In the genomic region with DNA sequence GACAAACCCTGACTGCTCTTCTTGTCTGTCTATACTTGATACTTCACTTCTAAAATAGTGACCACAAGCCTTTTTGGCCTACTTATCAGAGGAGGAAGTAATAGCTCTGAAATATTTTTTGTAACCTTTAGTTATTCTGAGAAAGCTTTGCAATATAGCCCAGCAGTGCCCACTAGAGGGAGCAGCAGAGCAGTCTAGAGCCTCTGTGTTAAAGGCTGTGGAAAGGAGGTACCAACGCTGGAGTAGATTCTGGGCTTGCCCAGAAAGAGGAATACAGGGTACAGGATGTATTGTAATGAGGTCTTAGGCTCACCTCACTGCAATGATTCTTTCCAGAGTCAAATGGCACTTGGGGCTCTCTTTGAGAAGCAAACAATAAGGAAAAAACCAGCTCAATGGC, we compare ENCODE assay signal across 9 mouse cellular contexts.
DNase-seq lines count a peak whose midpoint lies in the region; ATAC-seq and TF ChIP-seq lines count a peak whose summit lies in the region.
"Had no signal": no experiment of that assay in that cellular context is flagged by ENCODE, and none has a peak within 500 bp of the region (broad histone marks: within the 10 kb centered on the region; RNA-seq: fewer than 3 reads in every experiment).

No protein-coding gene starts in this region.

- WGBS in heart, adult 2 months, result 3% methylated on average over 1 of the region's 1 CpGs
- WGBS in heart, embryonic 10.5 days, result 15% methylated on average over 1 of the region's 1 CpGs
- WGBS in hindbrain, embryonic 11.5 days, result 14% methylated on average over 1 of the region's 1 CpGs
- 3% methylated on average over 1 of the region's 1 CpGs for WGBS in midbrain, embryonic 16.5 days

- intact Hi-C loops in heart, adult 2 months (cut with DNase I), result no loop called here
- intact Hi-C loops in left cerebral cortex, adult 2 months (cut with DNase I), result loop anchor here (5.0 to 10.0 kb wide), 3 partner anchors 93 to 1516 kb away; no protein-coding TSS in a partner anchor

- no peaks in the 10 kb centered on the region for H3K4me1 ChIP-seq in heart, adult 2 months (ENCODE audit: control insufficient read depth, insufficient read depth, low read length)
- peaks cover 7% of the 10 kb centered on the region; the same call in 1 of the 2 replicates for H3K4me1 ChIP-seq in heart, embryonic 10.5 days
- H3K4me1 ChIP-seq in hindbrain, embryonic 11.5 days (replicated peaks; ENCODE audit: control insufficient read depth, insufficient read depth, low read length), result no peaks in the 10 kb centered on the region
- H3K4me1 ChIP-seq in midbrain, embryonic 16.5 days (ENCODE audit: control insufficient read depth, insufficient read depth, low read length), result peaks cover under 1% of the 10 kb centered on the region; the same call in 1 of the 2 replicates

- no peaks in the 10 kb centered on the region for H3K36me3 ChIP-seq in heart, adult 2 months (ENCODE audit: control insufficient read depth, insufficient read depth, low read length)
- H3K36me3 ChIP-seq in heart, embryonic 10.5 days, result no peaks in the 10 kb centered on the region
- no peaks in the 10 kb centered on the region for H3K36me3 ChIP-seq in hindbrain, embryonic 11.5 days (ENCODE audit: control insufficient read depth, insufficient read depth, low read length)
- no peaks in the 10 kb centered on the region for H3K36me3 ChIP-seq in midbrain, embryonic 16.5 days (ENCODE audit: control insufficient read depth, insufficient read depth, low read length)
- H3K36me3 ChIP-seq: limb, embryonic 12.5 days had no signal

- TF ChIP-seq CTCF in heart, adult 2 months (IDR thresholded peaks at IDR 0.05), result peak; percentile 82
- peak; percentile 91 for TF ChIP-seq CTCF in left cerebral cortex, adult 2 months (IDR thresholded peaks at IDR 0.05)

- H3K27me3 ChIP-seq in heart, adult 2 months (ENCODE audit: control insufficient read depth, insufficient read depth, low read length), result no peaks in the 10 kb centered on the region
- no peaks in the 10 kb centered on the region for H3K27me3 ChIP-seq in heart, embryonic 10.5 days (ENCODE audit: insufficient read depth, poor library complexity, severe bottlenecking)
- no peaks in the 10 kb centered on the region for H3K27me3 ChIP-seq in hindbrain, embryonic 11.5 days (ENCODE audit: control insufficient read depth, insufficient read depth, low read length)
- no peaks in the 10 kb centered on the region for H3K27me3 ChIP-seq in midbrain, embryonic 16.5 days (ENCODE audit: control insufficient read depth, insufficient read depth, low read depth, low read length)
- H3K27me3 ChIP-seq: limb, embryonic 12.5 days had no signal

- ATAC-seq in hindbrain, embryonic 11.5 days (ENCODE audit: low FRiP score), result peak; percentile 73; the same call in 1 of the 2 replicates
- peak; percentile 86 for ATAC-seq in midbrain, embryonic 16.5 days

- H3K4me3 ChIP-seq in heart, adult 2 months, result no peak overlapping the region
- H3K4me3 ChIP-seq in heart, embryonic 10.5 days, result no peak overlapping the region
- no peak overlapping the region for H3K4me3 ChIP-seq in hindbrain, embryonic 11.5 days (ENCODE audit: low read depth, low read length)
- H3K4me3 ChIP-seq in left cerebral cortex, adult 2 months, result no peak overlapping the region
- no peak overlapping the region for H3K4me3 ChIP-seq in midbrain, embryonic 16.5 days (ENCODE audit: low read depth, low read length)
- H3K4me3 ChIP-seq: limb, embryonic 12.5 days had no signal

- no peaks in the 10 kb centered on the region for H3K9me3 ChIP-seq in heart, embryonic 10.5 days
- no peaks in the 10 kb centered on the region for H3K9me3 ChIP-seq in hindbrain, embryonic 11.5 days (ENCODE audit: control insufficient read depth, low read length)
- no peaks in the 10 kb centered on the region for H3K9me3 ChIP-seq in midbrain, embryonic 16.5 days (replicated peaks; ENCODE audit: control insufficient read depth, low read length, poor library complexity, severe bottlenecking)
- H3K9me3 ChIP-seq: limb, embryonic 12.5 days had no signal

- no peak for TF ChIP-seq POLR2A in heart, adult 2 months (IDR thresholded peaks at IDR 0.05; ENCODE audit: insufficient read depth, low read depth, low read length)

- H3K4me2 ChIP-seq in hindbrain, embryonic 11.5 days (replicated peaks; ENCODE audit: low read depth, low read length), result no peak overlapping the region
- no peak overlapping the region for H3K4me2 ChIP-seq in midbrain, embryonic 16.5 days (ENCODE audit: low read length)
- H3K4me2 ChIP-seq: limb, embryonic 12.5 days had no signal

- no peaks in the 10 kb centered on the region for H3K79me2 ChIP-seq in heart, adult 2 months (replicated peaks; ENCODE audit: control insufficient read depth, insufficient read depth, low read length)

- H3K9ac ChIP-seq in heart, adult 2 months (ENCODE audit: low read depth, low read length), result no peak overlapping the region
- no peak overlapping the region for H3K9ac ChIP-seq in hindbrain, embryonic 11.5 days (ENCODE audit: low read depth, low read length)
- no peak overlapping the region for H3K9ac ChIP-seq in midbrain, embryonic 16.5 days (ENCODE audit: low read depth, low read length)
- H3K9ac ChIP-seq: limb, embryonic 12.5 days had no signal

- no peak for TF ChIP-seq EP300 in heart, adult 2 months (IDR thresholded peaks at IDR 0.05; ENCODE audit: insufficient read depth, low read depth, low read length)

- no peak overlapping the region for H3K27ac ChIP-seq in heart, adult 2 months
- H3K27ac ChIP-seq in heart, embryonic 10.5 days, result no peak overlapping the region
- peak overlapping the region; percentile 34 for H3K27ac ChIP-seq in hindbrain, embryonic 11.5 days (ENCODE audit: low read depth, low read length)
- H3K27ac ChIP-seq in left cerebral cortex, adult 2 months, result no peak overlapping the region
- no peak overlapping the region for H3K27ac ChIP-seq in midbrain, embryonic 16.5 days (ENCODE audit: low read length)
- H3K27ac ChIP-seq: limb, embryonic 12.5 days had no signal

- peak; percentile 10 to 61 for DNase-seq in heart, adult 2 months
- no peak for DNase-seq in heart, embryonic 10.5 days (ENCODE audit: low spot score)
- peak; percentile 34 for DNase-seq in adrenal gland, adult 2 months
- peak; percentile 84 for DNase-seq in embryo, embryonic 11 days
- peak; percentile 86 for DNase-seq in hindbrain, embryonic 11.5 days (ENCODE audit: low spot score)
- DNase-seq in left cerebral cortex, adult 2 months (ENCODE audit: extremely low spot score in 1 of 2, low spot score in 2 of 2), result peak; percentile 78 to 85
- DNase-seq in thymus, postnatal 25 days, result peak; percentile 39
